Mouse (Mus musculus) hindbrain, embryonic 10.5 days (tissue): ENCODE measurements at regions not wholly inside any gene's neighbourhood (a gene's known extent, or its start where the extent isn't known, plus 50 kb on each side); places are given as distances from the start of the nearest gene placed in this dataset.
"Not testable (repeated sequence)": the region's sequence is repeated elsewhere in the genome, so short reads cannot be mapped to it uniquely, and the experiment has no call there.

Experiments
- DNase-seq: peaks from one replicate; pipeline ENCODE4 v3.0.0-alpha.2; 2017; ENCODE audit warnings: low spot score
- H3K27ac ChIP-seq: fragments of 300-500 bp; sonication (generic); 2 replicates; pipeline ENCODE4 v1.5.1; 2016; ENCODE audit warnings: mild to moderate bottlenecking, moderate library complexity
- H3K27me3 ChIP-seq: fragments of 300-500 bp; sonication (generic); 2 replicates; pipeline ENCODE4 v1.6.1; 2016; ENCODE audit warnings: mild to moderate bottlenecking; ENCODE audit not compliant: poor library complexity, insufficient read depth, severe bottlenecking
- H3K36me3 ChIP-seq: fragments of 300-500 bp; sonication (generic); 2 replicates; pipeline ENCODE4 v1.6.1; 2016; ENCODE audit warnings: mild to moderate bottlenecking, moderate library complexity
- H3K4me1 ChIP-seq: fragments of 300-500 bp; sonication (generic); replicated peaks from 2 replicates; pipeline ENCODE4 v1.6.1; 2016; ENCODE audit warnings: mild to moderate bottlenecking
- H3K4me3 ChIP-seq: fragments of 300-500 bp; sonication (generic); 2 replicates; pipeline ENCODE4 v1.5.1; 2016; ENCODE audit warnings: mild to moderate bottlenecking, moderate library complexity
- H3K9me3 ChIP-seq: fragments of 300-500 bp; sonication (generic); 2 replicates; pipeline ENCODE4 v1.6.1; 2016; ENCODE audit warnings: mild to moderate bottlenecking, moderate library complexity
- WGBS: fragments of 180-500 bp; shearing (Covaris S2); methylation state at CpG from one replicate; pipeline ENCODE4 v1.1.7; 2016; 5-methylcytosine and 5-hydroxymethylcytosine counted together

- Histone ChIP-seq H3K27ac (no peak overlapping the region), H3K27me3 (no peaks in the 10 kb centered on the region), H3K36me3 (no peaks in the 10 kb centered on the region), H3K9me3 (no peaks in the 10 kb centered on the region), H3K4me1 (no peaks in the 10 kb centered on the region), H3K4me3 (no peak overlapping the region)
- no peak for DNase-seq
- 90% methylated on average over 3 of the region's 3 CpGs for WGBS
These were observed 628.9 kb upstream of the Gm19410 start for GRCm38 (mm10) chr8:35136643-35137042.

GRCm38 (mm10) chr8:35140775-35141174 is 624.8 kb upstream of the Gm19410 start:
- Histone ChIP-seq H3K4me1 (0 out of 2 replicates have a peak, but pooled peaks cover 4% of the 10 kb centered on the region), H3K27ac (no peak overlapping the region)
- WGBS: 98% methylated on average over 1 of the region's 1 CpGs

GRCm38 (mm10) chr8:35143018-35143656 is 622.5 kb upstream of the Gm19410 start:
- H3K27ac ChIP-seq: no peak overlapping the region
- H3K4me3 ChIP-seq: no peak overlapping the region
- H3K36me3 ChIP-seq: no peaks in the 10 kb centered on the region
- 0 out of 2 replicates have a peak, but pooled peaks cover 5% of the 10 kb centered on the region for H3K27me3 ChIP-seq
- DNase-seq: no peak
- H3K4me1 ChIP-seq: 0 out of 2 replicates have a peak, but pooled peaks cover 4% of the 10 kb centered on the region
- WGBS: 30% methylated on average over 8 of the region's 8 CpGs
- no peaks in the 10 kb centered on the region for H3K9me3 ChIP-seq

More at GRCm38 (mm10) chr8:35140775-35141174, 624.8 kb upstream of the Gm19410 start:
- Histone ChIP-seq H3K36me3 (no peaks in the 10 kb centered on the region), H3K27me3 (0 out of 2 replicates have a peak, but pooled peaks cover 5% of the 10 kb centered on the region), H3K9me3 (no peaks in the 10 kb centered on the region), H3K4me3 (no peak overlapping the region)
- no peak for DNase-seq

GRCm38 (mm10) chr8:35143684-35144083 is 621.9 kb upstream of the Gm19410 start:
- H3K27me3 ChIP-seq: 0 out of 2 replicates have a peak, but pooled peaks cover 5% of the 10 kb centered on the region
- WGBS: 62% methylated on average over 7 of the region's 7 CpGs

GRCm38 (mm10) chr8:35144401-35144800 is 621.2 kb upstream of the Gm19410 start:
- Histone ChIP-seq H3K4me3 (no peak overlapping the region), H3K27me3 (0 out of 2 replicates have a peak, but pooled peaks cover 5% of the 10 kb centered on the region), H3K9me3 (no peaks in the 10 kb centered on the region), H3K27ac (no peak overlapping the region), H3K4me1 (0 out of 2 replicates have a peak, but pooled peaks cover 4% of the 10 kb centered on the region), H3K36me3 (no peaks in the 10 kb centered on the region)
- DNase-seq: no peak
- 67% methylated on average over 4 of the region's 4 CpGs for WGBS

More at GRCm38 (mm10) chr8:35143684-35144083, 621.9 kb upstream of the Gm19410 start:
- DNase-seq: no peak
- Histone ChIP-seq H3K9me3 (no peaks in the 10 kb centered on the region), H3K27ac (no peak overlapping the region), H3K36me3 (no peaks in the 10 kb centered on the region), H3K4me1 (0 out of 2 replicates have a peak, but pooled peaks cover 4% of the 10 kb centered on the region), H3K4me3 (no peak overlapping the region)

- WGBS: 89% methylated on average over 8 of the region's 8 CpGs
These were observed 618.1 kb upstream of the Gm19410 start for GRCm38 (mm10) chr8:35147481-35147880.

GRCm38 (mm10) chr8:35147967-35148366 is 617.6 kb upstream of the Gm19410 start:
- H3K27me3 ChIP-seq: 0 out of 2 replicates have a peak, but pooled peaks cover 3% of the 10 kb centered on the region
- H3K4me1 ChIP-seq: 0 out of 2 replicates have a peak, but pooled peaks cover 3% of the 10 kb centered on the region
- no peaks in the 10 kb centered on the region for H3K36me3 ChIP-seq
- no peak for DNase-seq
- no peak overlapping the region for H3K27ac ChIP-seq
- H3K4me3 ChIP-seq: no peak overlapping the region
- WGBS: 92% methylated on average over 8 of the region's 8 CpGs
- no peaks in the 10 kb centered on the region for H3K9me3 ChIP-seq

More at GRCm38 (mm10) chr8:35147481-35147880, 618.1 kb upstream of the Gm19410 start:
- Histone ChIP-seq H3K27me3 (0 out of 2 replicates have a peak, but pooled peaks cover 5% of the 10 kb centered on the region), H3K36me3 (no peaks in the 10 kb centered on the region), H3K27ac (no peak overlapping the region), H3K4me1 (0 out of 2 replicates have a peak, but pooled peaks cover 4% of the 10 kb centered on the region), H3K9me3 (no peaks in the 10 kb centered on the region), H3K4me3 (no peak overlapping the region)
- DNase-seq: no peak

- Histone ChIP-seq H3K9me3 (no peaks in the 10 kb centered on the region), H3K4me3 (no peak overlapping the region), H3K36me3 (no peaks in the 10 kb centered on the region), H3K4me1 (peaks cover 16% of the 10 kb centered on the region), H3K27me3 (peaks cover 6% of the 10 kb centered on the region; the same call in 1 of the 2 replicates), H3K27ac (no peak overlapping the region)
- DNase-seq: no peak
- WGBS: 67% methylated on average over 8 of the region's 8 CpGs
These were observed 613.0 kb upstream of the Gm19410 start for GRCm38 (mm10) chr8:35152585-35152984.

- 11% methylated on average over 5 of the region's 5 CpGs for WGBS
- H3K27ac ChIP-seq: no peak overlapping the region
- H3K9me3 ChIP-seq: no peaks in the 10 kb centered on the region
- H3K4me1 ChIP-seq: peaks cover 32% of the 10 kb centered on the region
- H3K27me3 ChIP-seq: peaks cover 17% of the 10 kb centered on the region; the same call in 1 of the 2 replicates
- no peaks in the 10 kb centered on the region for H3K36me3 ChIP-seq
- no peak overlapping the region for H3K4me3 ChIP-seq
- peak; percentile 58 for DNase-seq
These were observed 609.3 kb upstream of the Gm19410 start for GRCm38 (mm10) chr8:35156272-35156671.

- H3K4me3 ChIP-seq: no peak overlapping the region
- H3K27ac ChIP-seq: no peak overlapping the region
- H3K27me3 ChIP-seq: peaks cover 17% of the 10 kb centered on the region; the same call in 1 of the 2 replicates
- DNase-seq: no peak
- no peaks in the 10 kb centered on the region for H3K36me3 ChIP-seq
- H3K9me3 ChIP-seq: no peaks in the 10 kb centered on the region
- H3K4me1 ChIP-seq: peaks cover 32% of the 10 kb centered on the region
- WGBS: 70% methylated on average over 6 of the region's 6 CpGs
These were observed 607.9 kb upstream of the Gm19410 start for GRCm38 (mm10) chr8:35157711-35158110.

- Histone ChIP-seq H3K27me3 (peaks cover 17% of the 10 kb centered on the region; the same call in 1 of the 2 replicates), H3K4me1 (peaks cover 32% of the 10 kb centered on the region), H3K9me3 (no peaks in the 10 kb centered on the region), H3K4me3 (no peak overlapping the region), H3K36me3 (no peaks in the 10 kb centered on the region), H3K27ac (no peak overlapping the region)
- 29% methylated on average over 12 of the region's 12 CpGs for WGBS
- peak; percentile 60 for DNase-seq
These were observed 606.3 kb upstream of the Gm19410 start for GRCm38 (mm10) chr8:35159329-35159728.

- Histone ChIP-seq H3K4me1 (peaks cover 32% of the 10 kb centered on the region), H3K9me3 (no peaks in the 10 kb centered on the region), H3K4me3 (no peak overlapping the region), H3K36me3 (no peaks in the 10 kb centered on the region), H3K27me3 (peaks cover 17% of the 10 kb centered on the region; the same call in 1 of the 2 replicates), H3K27ac (no peak overlapping the region)
- WGBS: 85% methylated on average over 12 of the region's 12 CpGs
- DNase-seq: no peak
These were observed 605.4 kb upstream of the Gm19410 start for GRCm38 (mm10) chr8:35160230-35160629.

GRCm38 (mm10) chr8:35162166-35162565 is 603.4 kb upstream of the Gm19410 start:
- H3K36me3 ChIP-seq, H3K4me3 ChIP-seq, DNase-seq, H3K27ac ChIP-seq, H3K9me3 ChIP-seq: not testable (repeated sequence)
- Histone ChIP-seq H3K27me3 (peaks cover 14% of the 10 kb centered on the region; the same call in 1 of the 2 replicates), H3K4me1 (peaks cover 21% of the 10 kb centered on the region)
- WGBS: 86% methylated on average over 4 of the region's 4 CpGs
